Mouse (Mus musculus) embryonic facial prominence, embryonic 15.5 days (tissue): ENCODE measurements at regions not wholly inside any gene's neighbourhood (a gene's known extent, or its start where the extent isn't known, plus 50 kb on each side); places are given as distances from the start of the nearest gene placed in this dataset.

Experiments
- ATAC-seq: fragments of 200-750 bp; cut with Nextera tagmentation; 2 replicates; pipeline ENCODE4 v1.8.0; 2017; ENCODE audit warnings: low read depth, moderate TSS enrichment; ENCODE audit not compliant: insufficient number of reproducible peaks, low FRiP score, low TSS enrichment
- H3K27ac ChIP-seq: fragments of 300-500 bp; sonication (generic); replicated peaks from 2 replicates; pipeline ENCODE4 v1.5.1; 2015; ENCODE audit warnings: mild to moderate bottlenecking, inconsistent platforms
- H3K27me3 ChIP-seq: fragments of 300-500 bp; sonication (generic); 2 replicates; pipeline ENCODE4 v1.6.1; 2015; ENCODE audit warnings: inconsistent platforms
- H3K36me3 ChIP-seq: fragments of 300-500 bp; sonication (generic); 2 replicates; pipeline ENCODE4 v1.6.1; 2015; ENCODE audit warnings: mild to moderate bottlenecking, inconsistent platforms
- H3K4me1 ChIP-seq: fragments of 300-500 bp; sonication (generic); 2 replicates; pipeline ENCODE4 v1.6.1; 2015; ENCODE audit warnings: inconsistent platforms
- H3K4me2 ChIP-seq: fragments of 300-500 bp; sonication (generic); replicated peaks from 2 replicates; pipeline ENCODE4 v1.6.1; 2015; ENCODE audit warnings: mild to moderate bottlenecking, inconsistent platforms
- H3K4me3 ChIP-seq: fragments of 300-500 bp; sonication (generic); replicated peaks from 2 replicates; pipeline ENCODE4 v1.5.1; 2015; ENCODE audit warnings: mild to moderate bottlenecking, inconsistent platforms
- H3K9ac ChIP-seq: fragments of 300-500 bp; sonication (generic); 2 replicates; pipeline ENCODE4 v1.6.1; 2015; ENCODE audit warnings: inconsistent platforms
- H3K9me3 ChIP-seq: fragments of 300-500 bp; sonication (generic); replicated peaks from 2 replicates; pipeline ENCODE4 v1.6.1; 2016; ENCODE audit warnings: inconsistent platforms
- WGBS: fragments of 180-500 bp; shearing (Covaris S2); methylation state at CpG from one replicate; pipeline ENCODE4 v1.1.7; 2015; 5-methylcytosine and 5-hydroxymethylcytosine counted together

DNA sequence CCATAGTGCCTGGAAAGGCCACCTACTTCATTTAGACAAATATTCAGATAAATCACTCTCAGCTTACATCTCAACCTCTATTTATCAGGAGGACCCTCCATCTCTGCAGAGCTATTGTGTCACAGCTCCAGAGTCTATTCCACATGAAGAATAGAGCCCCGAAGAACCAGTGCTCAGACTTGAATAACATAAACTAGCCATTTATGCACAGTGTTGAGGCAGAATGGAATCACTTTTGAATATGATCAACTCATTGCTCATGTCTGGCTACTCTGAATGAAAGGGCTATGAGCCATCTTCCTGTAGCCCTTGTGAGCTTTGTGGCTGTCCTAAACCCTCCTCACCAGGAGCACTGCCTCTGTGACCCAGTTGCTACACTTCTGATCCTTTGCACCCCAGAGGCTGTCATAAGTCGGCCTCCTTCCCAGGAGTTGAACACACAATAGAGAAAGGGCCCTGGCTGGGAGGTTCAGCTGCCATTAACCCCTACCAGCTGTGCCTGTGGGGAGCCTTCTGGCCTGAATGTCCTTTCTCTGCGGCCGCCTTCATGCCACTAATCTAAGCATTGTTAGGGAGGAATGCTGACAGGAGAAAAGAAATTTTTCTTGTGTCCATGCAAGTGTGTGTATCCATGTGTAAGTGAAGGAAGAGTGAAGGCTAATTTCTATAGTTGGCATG is 195.5 kb upstream of the Sp8 start:
- Histone ChIP-seq H3K36me3 (no peaks in the 10 kb centered on the region), H3K4me3 (no peak overlapping the region), H3K27ac (no peak overlapping the region), H3K4me2 (no peak overlapping the region), H3K9me3 (no peaks in the 10 kb centered on the region), H3K4me1 (no peaks in the 10 kb centered on the region), H3K9ac (no peak overlapping the region), H3K27me3 (no peaks in the 10 kb centered on the region)
- ATAC-seq = no peak
- 34% methylated on average over 4 of the region's 4 CpGs for WGBS

DNA sequence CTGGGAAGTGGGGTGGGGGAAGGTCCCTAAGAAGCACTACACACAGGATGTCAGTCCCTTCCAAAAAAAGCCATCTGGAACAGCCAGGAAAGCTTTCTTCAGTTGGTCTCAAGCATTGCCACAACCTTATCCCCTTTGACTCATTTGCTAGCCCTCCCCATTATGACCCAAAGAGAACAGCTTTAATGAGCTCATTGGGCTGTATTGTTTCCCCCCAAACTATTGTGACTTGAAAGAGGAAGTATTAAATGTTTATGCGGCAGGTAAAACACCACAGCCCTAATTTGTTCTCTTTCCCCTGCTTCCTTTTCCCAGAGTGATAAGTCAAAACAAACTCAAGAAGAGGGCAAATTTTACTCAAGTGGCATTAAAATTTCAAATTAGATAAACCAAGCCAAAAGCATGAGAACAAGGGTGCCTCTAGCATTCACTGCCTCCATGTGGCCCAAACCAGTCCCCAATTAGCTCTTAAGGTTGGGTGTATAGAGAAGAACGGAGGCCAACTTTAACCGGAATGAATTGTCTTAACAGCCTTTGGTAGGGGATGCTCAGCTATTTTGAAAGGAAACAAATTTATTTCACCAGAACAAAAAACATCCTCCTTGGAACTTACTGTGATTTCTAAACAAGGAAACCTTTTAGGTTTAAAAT is 196.7 kb upstream of the Sp8 start:
- 85% methylated on average over 3 of the region's 3 CpGs for WGBS
- Histone ChIP-seq H3K36me3 (no peaks in the 10 kb centered on the region), H3K27ac (no peak overlapping the region), H3K4me1 (no peaks in the 10 kb centered on the region), H3K9ac (no peak overlapping the region), H3K9me3 (no peaks in the 10 kb centered on the region), H3K27me3 (no peaks in the 10 kb centered on the region), H3K4me2 (no peak overlapping the region), H3K4me3 (no peak overlapping the region)
- ATAC-seq = no peak

DNA sequence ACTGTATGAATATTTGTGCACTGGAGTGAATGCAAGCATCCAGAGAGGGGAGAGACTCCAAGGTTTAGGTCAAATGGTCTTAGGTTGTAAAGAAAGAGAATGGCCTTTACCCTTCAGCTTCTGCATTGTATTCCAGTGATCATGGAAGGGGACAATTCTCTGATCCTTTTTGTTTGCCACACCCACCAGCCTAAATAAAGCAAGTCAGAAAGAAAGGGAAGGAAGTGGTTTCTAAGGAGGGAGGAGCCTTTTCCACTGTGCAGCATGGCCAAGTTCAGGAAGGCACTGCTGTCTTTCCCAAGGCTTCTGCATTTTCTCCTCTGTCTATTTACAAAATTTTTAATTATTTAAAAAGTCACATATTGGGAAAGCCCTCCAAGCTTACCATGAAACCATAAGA is 197.5 kb upstream of the Sp8 start:
- Histone ChIP-seq H3K9me3 (no peaks in the 10 kb centered on the region), H3K4me2 (no peak overlapping the region), H3K4me3 (no peak overlapping the region), H3K27me3 (no peaks in the 10 kb centered on the region), H3K9ac (no peak overlapping the region), H3K27ac (no peak overlapping the region), H3K36me3 (no peaks in the 10 kb centered on the region), H3K4me1 (no peaks in the 10 kb centered on the region)
- ATAC-seq = no peak

DNA sequence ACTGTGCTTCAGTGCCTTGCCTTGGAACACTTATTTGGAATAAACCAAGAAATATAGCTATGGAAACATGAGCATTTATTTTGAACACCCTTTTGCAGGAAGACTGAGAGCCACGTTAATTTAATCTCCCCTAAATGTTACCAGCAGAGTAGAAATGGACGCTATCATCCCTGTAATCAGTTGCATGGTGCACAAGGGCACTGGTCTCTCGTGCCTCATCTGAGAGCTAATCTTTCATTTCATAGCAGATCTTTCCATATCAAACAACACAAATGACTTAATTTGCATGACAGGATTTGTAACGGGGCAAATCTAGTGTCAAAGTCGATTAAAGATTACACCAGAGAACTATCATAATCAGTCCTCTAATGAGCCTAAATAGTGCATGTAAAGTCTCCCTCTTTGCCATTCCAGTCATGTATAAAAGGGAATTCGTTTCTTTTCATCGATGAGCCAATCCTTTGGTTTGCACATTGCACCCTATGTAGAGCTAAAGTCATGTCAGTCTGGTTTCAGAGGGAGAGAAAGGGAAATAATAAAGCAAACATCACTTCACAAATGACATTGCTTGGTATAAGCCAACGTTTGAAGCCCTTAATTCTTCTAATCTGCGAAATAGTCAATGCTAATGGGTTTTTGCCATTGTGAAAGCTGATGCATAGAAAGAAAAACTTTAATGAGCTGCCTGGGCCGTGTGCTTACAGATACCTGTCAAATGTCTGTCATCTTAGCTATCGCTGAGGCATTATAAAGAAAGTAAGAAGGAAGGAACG is 198.7 kb upstream of the Sp8 start:
- no peak overlapping the region for H3K9ac ChIP-seq
- no peak overlapping the region for H3K27ac ChIP-seq
- WGBS = 66% methylated on average over 12 of the region's 12 CpGs
- H3K4me1 ChIP-seq = no peaks in the 10 kb centered on the region
- no peaks in the 10 kb centered on the region for H3K9me3 ChIP-seq
- H3K36me3 ChIP-seq = no peaks in the 10 kb centered on the region
- H3K27me3 ChIP-seq = no peaks in the 10 kb centered on the region
- H3K4me3 ChIP-seq = no peak overlapping the region
- H3K4me2 ChIP-seq = no peak overlapping the region
- no peak for ATAC-seq

DNA sequence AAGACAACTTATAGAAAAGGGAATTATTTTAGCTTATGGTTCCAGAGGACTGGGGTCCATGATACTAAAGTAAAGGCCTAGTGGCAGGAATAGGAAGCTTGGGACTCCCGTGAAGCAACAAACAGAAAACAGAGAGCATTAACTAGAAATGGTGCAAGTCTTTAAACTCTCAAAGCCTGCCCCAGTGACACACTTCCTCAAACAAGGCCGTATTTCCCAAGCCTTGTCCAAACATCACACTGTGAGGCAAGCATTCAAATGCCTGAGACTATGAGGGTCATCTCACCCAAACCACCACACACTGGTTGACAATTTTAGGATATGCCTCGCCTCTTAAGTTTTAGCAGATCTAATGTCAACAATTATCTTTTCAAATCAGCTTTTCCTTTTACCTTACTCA is 205.2 kb upstream of the Sp8 start:
- Histone ChIP-seq H3K27me3 (no peaks in the 10 kb centered on the region), H3K9ac (no peak overlapping the region), H3K9me3 (no peaks in the 10 kb centered on the region), H3K4me3 (no peak overlapping the region), H3K4me1 (no peaks in the 10 kb centered on the region), H3K36me3 (no peaks in the 10 kb centered on the region), H3K4me2 (no peak overlapping the region), H3K27ac (no peak overlapping the region)
- ATAC-seq = no peak
- WGBS = 76% methylated on average over 3 of the region's 3 CpGs

DNA sequence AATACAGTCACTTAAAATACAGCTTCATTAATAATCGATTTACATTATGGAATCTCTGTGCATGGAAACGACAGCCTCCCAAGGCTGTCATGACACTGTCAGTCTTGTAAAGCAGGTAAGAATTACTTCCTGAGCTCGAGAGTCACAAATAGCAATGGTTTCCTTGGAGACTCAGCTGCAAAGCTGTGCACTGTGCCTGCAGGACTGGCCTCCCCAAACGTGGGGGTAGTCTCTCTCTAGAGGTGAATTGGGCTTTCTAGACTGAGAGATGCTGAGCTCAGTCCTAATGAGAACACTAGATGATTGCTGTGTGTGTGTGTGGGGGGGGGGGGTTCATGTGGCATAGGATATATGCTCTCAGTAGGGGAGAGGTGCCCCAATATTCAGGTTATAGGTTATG is 208.9 kb upstream of the Sp8 start:
- Histone ChIP-seq H3K4me1 (no peaks in the 10 kb centered on the region), H3K27ac (no peak overlapping the region), H3K9me3 (no peaks in the 10 kb centered on the region), H3K9ac (no peak overlapping the region), H3K4me2 (no peak overlapping the region), H3K4me3 (no peak overlapping the region), H3K27me3 (no peaks in the 10 kb centered on the region), H3K36me3 (no peaks in the 10 kb centered on the region)
- ATAC-seq = no peak
- 40% methylated on average over 4 of the region's 4 CpGs for WGBS

DNA sequence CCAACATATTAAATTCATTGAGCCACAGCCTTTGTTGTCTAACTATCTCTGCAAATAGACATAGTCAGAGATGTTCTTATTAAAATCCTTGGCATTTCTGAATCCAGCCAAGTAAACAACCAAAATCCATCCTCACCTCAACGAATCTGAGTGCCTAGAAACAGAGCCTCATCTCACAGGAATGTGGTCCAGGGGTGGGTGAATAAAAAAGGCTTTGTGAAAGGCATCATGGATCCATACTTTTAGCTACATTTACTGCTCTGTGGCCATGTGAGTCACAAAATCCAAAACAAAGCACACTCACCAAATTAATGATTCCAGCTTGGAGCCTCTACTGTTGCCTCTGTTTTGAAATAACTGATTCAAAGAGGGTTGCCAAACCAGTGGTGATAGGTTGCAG is 210.7 kb upstream of the Sp8 start:
- no peaks in the 10 kb centered on the region for H3K36me3 ChIP-seq
- no peak overlapping the region for H3K9ac ChIP-seq
- no peak overlapping the region for H3K27ac ChIP-seq
- H3K27me3 ChIP-seq = no peaks in the 10 kb centered on the region
- ATAC-seq = no peak
- H3K4me3 ChIP-seq = no peak overlapping the region
- no peaks in the 10 kb centered on the region for H3K4me1 ChIP-seq
- no peak overlapping the region for H3K4me2 ChIP-seq
- no peaks in the 10 kb centered on the region for H3K9me3 ChIP-seq
- 35% methylated on average over 1 of the region's 1 CpGs for WGBS

DNA sequence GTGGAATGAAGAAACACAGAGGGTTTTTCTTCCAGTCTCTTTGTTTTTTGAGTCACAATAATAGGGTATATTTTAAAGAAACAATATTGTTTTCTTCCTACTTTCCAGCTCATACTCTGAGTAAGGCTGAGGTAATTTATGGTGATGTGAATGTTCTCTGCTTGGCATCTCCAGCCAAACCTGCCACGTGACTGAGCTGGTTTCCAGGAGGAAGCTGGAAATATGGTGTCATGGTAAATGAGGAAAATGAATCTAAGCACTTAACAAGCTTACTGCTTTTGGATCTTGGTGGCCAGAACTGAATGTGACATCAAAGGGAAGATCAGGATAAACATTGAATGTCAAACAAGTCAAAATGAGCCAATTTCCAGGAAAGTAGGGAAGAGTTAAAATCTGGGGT is 215.8 kb upstream of the Sp8 start:
- no peaks in the 10 kb centered on the region for H3K9me3 ChIP-seq
- H3K27me3 ChIP-seq = no peaks in the 10 kb centered on the region
- no peak overlapping the region for H3K4me3 ChIP-seq
- no peak overlapping the region for H3K4me2 ChIP-seq
- no peaks in the 10 kb centered on the region for H3K36me3 ChIP-seq
- no peak for ATAC-seq
- H3K4me1 ChIP-seq = no peaks in the 10 kb centered on the region
- WGBS = 58% methylated on average over 1 of the region's 1 CpGs
- H3K27ac ChIP-seq = no peak overlapping the region
- H3K9ac ChIP-seq = no peak overlapping the region

DNA sequence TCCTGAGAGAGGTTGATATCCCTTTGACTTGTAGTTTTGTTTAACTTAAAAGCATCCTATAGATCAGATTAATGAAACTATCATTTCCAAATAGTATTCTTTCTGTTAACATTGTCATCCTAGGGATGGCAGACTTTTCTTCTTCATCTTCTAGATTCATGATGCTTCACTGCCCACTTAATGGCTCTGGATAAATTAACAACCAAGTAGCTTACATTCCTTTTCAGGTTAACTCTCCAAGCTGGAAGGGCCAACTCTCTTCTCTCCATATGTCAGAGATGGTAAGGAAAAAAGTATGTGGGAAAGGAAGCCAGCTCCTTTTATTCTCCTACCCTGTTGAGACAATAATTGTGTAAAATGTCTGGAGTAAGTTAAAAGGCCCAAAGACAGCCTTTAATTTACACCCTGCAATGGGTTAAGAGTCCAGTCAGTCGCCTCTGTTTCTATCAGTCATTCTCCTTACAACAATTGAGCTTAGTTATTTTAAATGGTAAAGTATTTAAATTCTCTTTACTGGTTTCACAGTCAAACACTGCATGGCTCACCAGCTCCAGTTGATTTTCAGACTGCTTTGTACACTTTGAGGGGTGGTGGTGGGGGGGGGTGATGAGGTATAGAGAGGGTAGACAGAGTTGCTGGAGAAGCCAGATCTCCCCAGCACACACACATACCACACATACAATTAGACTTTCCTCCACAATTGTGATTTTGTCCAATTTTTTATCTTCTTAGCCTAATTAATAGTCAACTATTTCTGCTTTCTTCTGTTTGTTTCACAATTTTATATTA is 224.2 kb upstream of the Sp8 start:
- H3K36me3 ChIP-seq = no peaks in the 10 kb centered on the region
- WGBS = 79% methylated on average over 1 of the region's 1 CpGs
- H3K4me3 ChIP-seq = no peak overlapping the region
- H3K4me2 ChIP-seq = no peak overlapping the region
- no peak for ATAC-seq
- no peak overlapping the region for H3K9ac ChIP-seq
- H3K27me3 ChIP-seq = no peaks in the 10 kb centered on the region
- H3K4me1 ChIP-seq = no peaks in the 10 kb centered on the region
- H3K9me3 ChIP-seq = no peaks in the 10 kb centered on the region
- no peak overlapping the region for H3K27ac ChIP-seq

DNA sequence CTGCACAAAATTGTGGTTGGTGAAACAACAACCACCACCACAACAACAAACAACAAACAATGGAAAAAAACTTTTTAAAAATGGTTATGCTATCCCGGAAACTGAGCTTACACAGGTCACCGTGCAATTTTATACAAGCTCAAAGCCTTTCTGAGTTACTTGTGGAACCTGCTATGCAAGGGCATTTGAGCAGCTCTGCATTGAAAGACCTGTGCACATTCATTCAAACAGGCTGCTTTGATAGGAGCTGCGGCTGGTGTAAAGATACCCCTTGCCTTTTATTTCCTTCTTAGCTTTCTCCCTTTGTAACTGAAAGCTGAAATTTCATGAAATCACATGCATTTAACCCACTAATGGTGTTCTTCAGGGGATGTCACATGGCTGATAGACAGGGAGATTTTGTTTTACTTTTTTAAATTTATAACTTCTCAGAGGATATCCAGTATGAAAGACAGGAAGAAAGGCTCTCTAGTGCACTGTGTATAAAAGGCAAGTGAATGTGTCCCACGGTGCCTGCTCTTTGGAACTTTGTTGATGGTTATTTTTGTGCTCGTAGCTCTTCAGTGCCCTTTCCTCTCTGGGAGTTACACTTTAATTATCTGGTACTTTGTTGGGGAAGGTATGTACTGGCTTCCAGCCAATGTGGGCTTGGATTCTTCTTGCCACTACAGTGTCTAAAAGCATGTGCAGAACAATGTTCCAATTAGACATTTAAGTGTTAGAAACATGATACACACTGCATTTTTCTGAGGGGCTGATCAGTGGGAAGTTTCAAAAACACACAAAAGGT is 225.1 kb upstream of the Sp8 start:
- ATAC-seq = peak; percentile 51; the same call in 1 of the 2 replicates
- 32% methylated on average over 5 of the region's 5 CpGs for WGBS

More for the DNA sequence above, 225.1 kb upstream of the Sp8 start:
- Histone ChIP-seq H3K4me1 (no peaks in the 10 kb centered on the region), H3K27me3 (no peaks in the 10 kb centered on the region), H3K27ac (peak overlapping the region; percentile 28; the same call in 1 of the 2 replicates), H3K9ac (no peak overlapping the region), H3K4me2 (no peak overlapping the region), H3K36me3 (no peaks in the 10 kb centered on the region), H3K4me3 (no peak overlapping the region), H3K9me3 (no peaks in the 10 kb centered on the region)
